Mouse (Mus musculus): ENCODE measurements around the gene Tlk1. TPM values are rescaled to one million over a fixed set of nuclear protein-coding genes. Genes with fewer than 3 reads are reported as not detected.

The Tlk1 gene
- polyA plus RNA-seq, 1 experiment, result 13.9 TPM

DNA sequence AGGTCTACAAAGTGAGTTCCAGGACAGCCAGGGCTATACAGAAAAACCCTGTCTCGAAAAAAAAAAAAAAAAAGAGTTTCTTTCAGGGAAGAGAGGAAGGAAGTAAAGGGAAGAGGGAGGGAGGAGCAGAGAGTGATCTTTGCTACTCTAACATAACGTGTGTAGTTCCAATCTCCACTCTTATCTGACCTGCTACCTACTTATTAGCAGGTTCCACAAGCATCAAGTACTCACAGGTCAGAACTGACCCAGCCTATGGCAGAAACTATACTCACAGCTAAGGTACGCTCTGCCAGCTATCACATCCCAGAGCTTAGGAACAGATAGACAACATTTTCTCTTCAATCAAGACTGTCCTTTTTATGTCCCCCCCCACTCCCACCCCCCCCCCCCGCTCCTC is 90.0 kb downstream of the Tlk1 start:
- H3K36me3 ChIP-seq (ENCODE audit: control insufficient read depth, insufficient read depth, low read length), result peaks cover 2% of the 10 kb centered on the region; the same call in 1 of the 2 replicates
- no peak for TF ChIP-seq CTCF (conservative IDR thresholded peaks at IDR 0.05; ENCODE audit: insufficient read depth, insufficient read length, low read depth, low read length)
- TF ChIP-seq POLR2A (IDR thresholded peaks at IDR 0.05; ENCODE audit: low read depth, low read length), result no peak
- DNase-seq, result no peak
- no peak overlapping the region for H3K4me3 ChIP-seq (ENCODE audit: insufficient read depth, low read depth, low read length)
- no peaks in the 10 kb centered on the region for H3K27me3 ChIP-seq (replicated peaks; ENCODE audit: control insufficient read depth, insufficient read depth, low read length)
- H3K4me1 ChIP-seq (ENCODE audit: control insufficient read depth, insufficient read depth, low read length), result no peaks in the 10 kb centered on the region
- 67% methylated on average over 3 of the region's 4 CpGs for WGBS
- no peak overlapping the region for H3K27ac ChIP-seq (ENCODE audit: insufficient read depth, low read depth, low read length)

DNA sequence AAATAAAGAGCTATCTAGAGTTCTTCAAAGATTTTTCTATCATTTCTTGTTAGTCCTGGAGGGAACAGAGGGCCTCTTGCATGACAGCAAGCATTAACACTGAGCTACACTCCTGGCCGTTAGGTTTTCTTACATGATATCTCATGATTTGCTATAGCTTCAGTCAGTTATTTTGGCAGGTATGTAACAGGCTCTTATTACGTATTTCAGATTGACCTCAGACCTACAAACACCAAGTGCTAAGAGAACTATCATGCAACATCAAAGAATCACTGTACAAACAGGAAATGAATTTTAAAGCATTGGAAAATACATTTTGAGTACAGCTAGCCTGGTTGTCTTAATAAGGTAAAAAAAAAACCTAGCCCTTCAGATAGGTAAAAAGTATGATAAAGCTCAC is 98.4 kb downstream of the Tlk1 start:
- Histone ChIP-seq H3K27ac (ENCODE audit: insufficient read depth, low read depth, low read length) (no peak overlapping the region), H3K36me3 (ENCODE audit: control insufficient read depth, insufficient read depth, low read length) (peaks cover 5% of the 10 kb centered on the region; the same call in 1 of the 2 replicates), H3K4me1 (ENCODE audit: control insufficient read depth, insufficient read depth, low read length) (no peaks in the 10 kb centered on the region), H3K4me3 (ENCODE audit: insufficient read depth, low read depth, low read length) (no peak overlapping the region), H3K27me3 (replicated peaks; ENCODE audit: control insufficient read depth, insufficient read depth, low read length) (no peaks in the 10 kb centered on the region)
- TF ChIP-seq POLR2A (IDR thresholded peaks at IDR 0.05; ENCODE audit: low read depth, low read length) (no peak), CTCF (conservative IDR thresholded peaks at IDR 0.05; ENCODE audit: insufficient read depth, insufficient read length, low read depth, low read length) (no peak)
- no peak for DNase-seq
- WGBS, result 91% methylated on average over 2 of the region's 2 CpGs

GRCm38 (mm10) chr2:70723610-70724243 is 101.8 kb downstream of the Tlk1 start:
- H3K27ac ChIP-seq (ENCODE audit: insufficient read depth, low read depth, low read length), result no peak overlapping the region
- peaks cover 7% of the 10 kb centered on the region for H3K36me3 ChIP-seq (ENCODE audit: control insufficient read depth, insufficient read depth, low read length)
- DNase-seq, result no peak
- no peaks in the 10 kb centered on the region for H3K4me1 ChIP-seq (ENCODE audit: control insufficient read depth, insufficient read depth, low read length)
- WGBS, result 52% methylated on average over 9 of the region's 9 CpGs
- TF ChIP-seq CTCF (conservative IDR thresholded peaks at IDR 0.05; ENCODE audit: insufficient read depth, insufficient read length, low read depth, low read length), result no peak
- TF ChIP-seq POLR2A (IDR thresholded peaks at IDR 0.05; ENCODE audit: low read depth, low read length), result no peak
- H3K27me3 ChIP-seq (replicated peaks; ENCODE audit: control insufficient read depth, insufficient read depth, low read length), result no peaks in the 10 kb centered on the region
- H3K4me3 ChIP-seq (ENCODE audit: insufficient read depth, low read depth, low read length), result no peak overlapping the region

GRCm38 (mm10) chr2:70710878-70711277 is 114.7 kb downstream of the Tlk1 start:
- TF ChIP-seq CTCF (conservative IDR thresholded peaks at IDR 0.05; ENCODE audit: insufficient read depth, insufficient read length, low read depth, low read length) (no peak), POLR2A (IDR thresholded peaks at IDR 0.05; ENCODE audit: low read depth, low read length) (no peak)
- 89% methylated on average over 4 of the region's 4 CpGs for WGBS
- no peak overlapping the region for H3K4me3 ChIP-seq (ENCODE audit: insufficient read depth, low read depth, low read length)
- H3K4me1 ChIP-seq (ENCODE audit: control insufficient read depth, insufficient read depth, low read length), result no peaks in the 10 kb centered on the region
- DNase-seq, result no peak
- H3K36me3 ChIP-seq (ENCODE audit: control insufficient read depth, insufficient read depth, low read length), result peaks cover 12% of the 10 kb centered on the region
- H3K27me3 ChIP-seq (replicated peaks; ENCODE audit: control insufficient read depth, insufficient read depth, low read length), result no peaks in the 10 kb centered on the region
- H3K27ac ChIP-seq (ENCODE audit: insufficient read depth, low read depth, low read length), result no peak overlapping the region

- WGBS, result 93% methylated on average over 7 of the region's 7 CpGs
- Histone ChIP-seq H3K36me3 (ENCODE audit: control insufficient read depth, insufficient read depth, low read length) (peaks cover 10% of the 10 kb centered on the region), H3K4me1 (ENCODE audit: control insufficient read depth, insufficient read depth, low read length) (no peaks in the 10 kb centered on the region), H3K4me3 (ENCODE audit: insufficient read depth, low read depth, low read length) (no peak overlapping the region), H3K27me3 (replicated peaks; ENCODE audit: control insufficient read depth, insufficient read depth, low read length) (no peaks in the 10 kb centered on the region), H3K27ac (ENCODE audit: insufficient read depth, low read depth, low read length) (no peak overlapping the region)
- no peak for DNase-seq
- no peak for TF ChIP-seq CTCF (conservative IDR thresholded peaks at IDR 0.05; ENCODE audit: insufficient read depth, insufficient read length, low read depth, low read length)
- TF ChIP-seq POLR2A (IDR thresholded peaks at IDR 0.05; ENCODE audit: low read depth, low read length), result no peak
Measured at GRCm38 (mm10) chr2:70710236-70710635, 115.3 kb downstream of the Tlk1 start.

DNA sequence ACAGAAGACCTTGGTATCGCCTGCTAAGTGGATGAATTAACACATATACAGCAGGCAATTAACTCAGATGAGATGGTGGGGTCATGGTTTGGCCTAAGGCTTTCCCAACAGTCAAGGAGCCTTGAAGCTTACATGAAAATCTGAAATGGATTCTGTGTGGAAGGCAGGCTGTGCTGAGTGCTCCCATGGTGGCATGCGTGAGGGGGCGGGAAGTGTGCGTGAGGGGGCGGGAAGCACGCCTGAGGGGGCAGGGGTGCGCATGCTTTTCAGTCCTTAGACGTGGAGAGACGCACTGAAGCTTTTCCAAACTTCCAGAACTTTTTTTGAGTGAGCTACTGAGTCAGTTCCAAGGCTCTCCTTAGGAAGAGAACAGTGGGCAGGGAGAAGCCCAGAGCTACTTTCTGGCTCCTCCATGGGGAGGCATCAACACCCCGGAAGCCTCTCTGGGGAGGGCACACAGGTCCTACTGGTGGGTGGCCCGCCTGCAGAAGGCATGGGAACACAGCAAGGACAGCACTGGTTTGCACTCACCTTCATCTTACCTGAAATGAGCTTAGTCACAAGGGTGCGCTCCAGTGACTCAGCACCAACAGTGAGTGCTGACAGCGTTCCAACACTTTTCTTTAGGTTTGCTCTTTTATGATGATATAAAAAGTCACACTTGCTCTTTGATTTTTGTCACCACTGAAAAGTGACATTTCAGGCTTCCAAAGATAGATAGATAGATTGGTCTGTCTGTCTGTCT is 116.4 kb downstream of the Tlk1 start:
- 62% methylated on average over 13 of the region's 13 CpGs for WGBS

GRCm38 (mm10) chr2:70702403-70702802 is 123.1 kb downstream of the Tlk1 start:
- 52% methylated on average over 5 of the region's 5 CpGs for WGBS
- DNase-seq, result no peak
- no peaks in the 10 kb centered on the region for H3K4me1 ChIP-seq (ENCODE audit: control insufficient read depth, insufficient read depth, low read length)
- H3K4me3 ChIP-seq (ENCODE audit: insufficient read depth, low read depth, low read length), result no peak overlapping the region
- H3K36me3 ChIP-seq (ENCODE audit: control insufficient read depth, insufficient read depth, low read length), result no peaks in the 10 kb centered on the region
- no peak overlapping the region for H3K27ac ChIP-seq (ENCODE audit: insufficient read depth, low read depth, low read length)
- H3K27me3 ChIP-seq (replicated peaks; ENCODE audit: control insufficient read depth, insufficient read depth, low read length), result no peaks in the 10 kb centered on the region
- TF ChIP-seq CTCF (conservative IDR thresholded peaks at IDR 0.05; ENCODE audit: insufficient read depth, insufficient read length, low read depth, low read length) (no peak), POLR2A (IDR thresholded peaks at IDR 0.05; ENCODE audit: low read depth, low read length) (no peak)

More for the DNA sequence above, 116.4 kb downstream of the Tlk1 start:
- no peaks in the 10 kb centered on the region for H3K27me3 ChIP-seq (replicated peaks; ENCODE audit: control insufficient read depth, insufficient read depth, low read length)
- peaks cover 7% of the 10 kb centered on the region for H3K36me3 ChIP-seq (ENCODE audit: control insufficient read depth, insufficient read depth, low read length)
- H3K27ac ChIP-seq (ENCODE audit: insufficient read depth, low read depth, low read length), result no peak overlapping the region
- no peaks in the 10 kb centered on the region for H3K4me1 ChIP-seq (ENCODE audit: control insufficient read depth, insufficient read depth, low read length)
- TF ChIP-seq CTCF (conservative IDR thresholded peaks at IDR 0.05; ENCODE audit: insufficient read depth, insufficient read length, low read depth, low read length) (no peak), POLR2A (IDR thresholded peaks at IDR 0.05; ENCODE audit: low read depth, low read length) (no peak)
- H3K4me3 ChIP-seq (ENCODE audit: insufficient read depth, low read depth, low read length), result no peak overlapping the region
- no peak for DNase-seq
